Mouse (Mus musculus): ENCODE measurements around the gene Ash1l.

DNA sequence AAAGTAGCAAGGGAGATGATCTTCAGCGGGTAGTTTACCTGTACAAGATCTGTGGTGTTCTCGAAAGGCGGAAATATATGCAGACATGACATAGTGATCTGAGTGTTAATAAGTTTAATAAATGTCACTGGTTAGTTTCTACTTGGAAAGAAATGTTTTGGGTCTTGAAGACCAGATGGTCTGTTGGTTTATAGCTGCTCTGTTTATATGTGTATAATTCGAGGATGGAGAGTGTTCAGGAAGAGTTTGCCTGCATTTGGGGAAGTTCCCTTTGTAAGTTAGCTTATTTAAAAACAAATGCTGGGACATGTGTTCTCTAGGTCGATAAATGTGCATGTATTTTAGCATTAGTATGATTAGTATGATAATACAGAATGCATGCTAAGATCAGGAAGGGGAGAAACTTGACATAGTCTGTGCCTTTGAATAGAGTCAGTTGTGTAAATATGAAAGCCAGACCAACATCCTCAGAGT is 942 bp downstream of the Ash1l start:
- TF ChIP-seq CTCF (IDR thresholded peaks at IDR 0.05; ENCODE audit: low read depth) (no peak), EP300 (IDR thresholded peaks at IDR 0.05; ENCODE audit: low read depth) (no peak)

All from heart, postnatal 0 days (tissue).